In genomic region chr7:65111664-65112063, GRCm38 (mm10) we compare ENCODE assay signal across 22 mouse cellular contexts. TPM values are rescaled to one million over a fixed set of nuclear protein-coding genes. Genes with fewer than 3 reads are reported as not detected.
DNase-seq lines count a peak whose midpoint lies in the region; ATAC-seq lines count a peak whose summit lies in the region.
"Had no signal": no experiment of that assay in that cellular context is flagged by ENCODE, and none has a peak within 500 bp of the region (broad histone marks: within the 10 kb centered on the region; RNA-seq: fewer than 3 reads in every experiment).

No protein-coding gene starts in this region.

- H3K27ac ChIP-seq in midbrain, embryonic 10.5 days (replicated peaks): no peak overlapping the region
- H3K27ac ChIP-seq: heart, embryonic 15.5 days; liver, embryonic 15.5 days; neural tube, embryonic 15.5 days had no signal

- WGBS in midbrain, embryonic 10.5 days: 91% methylated on average over 9 of the region's 9 CpGs

- H3K4me1 ChIP-seq in midbrain, embryonic 10.5 days: no peaks in the 10 kb centered on the region
- H3K4me1 ChIP-seq: heart, embryonic 15.5 days; liver, embryonic 15.5 days; neural tube, embryonic 15.5 days had no signal

- H3K36me3 ChIP-seq in midbrain, embryonic 10.5 days: no peaks in the 10 kb centered on the region
- H3K36me3 ChIP-seq: heart, embryonic 15.5 days; liver, embryonic 15.5 days; neural tube, embryonic 15.5 days had no signal

- H3K4me3 ChIP-seq in midbrain, embryonic 10.5 days: no peak overlapping the region
- H3K4me3 ChIP-seq: heart, embryonic 15.5 days; liver, embryonic 15.5 days; neural tube, embryonic 15.5 days had no signal

- DNase-seq in left cerebral cortex, adult 11 months (ENCODE audit: low spot score): peak; percentile 66
- DNase-seq in left cerebral cortex, postnatal 4 days: no peak
- DNase-seq in layer of hippocampus, adult 9-10 months (ENCODE audit: low spot score): peak; percentile 75
- peak; percentile 72 to 88 for DNase-seq in left cerebral cortex, postnatal 14 days (ENCODE audit: low spot score in 2 of 2)
- DNase-seq in right cerebral cortex, postnatal 36 days (ENCODE audit: low spot score in 2 of 2): peak; percentile 72 to 84
- no peak for DNase-seq in midbrain, embryonic 10.5 days (ENCODE audit: low spot score)
- DNase-seq in kidney, postnatal 10 days: no peak
- DNase-seq: adrenal gland, postnatal 36 days; cerebellum, adult 2 months; gastrocnemius, postnatal 36 days; midbrain, embryonic 14.5 days; thymus, adult 2 months had no signal

- no peaks in the 10 kb centered on the region for H3K27me3 ChIP-seq in midbrain, embryonic 10.5 days (ENCODE audit: low read depth, poor library complexity, severe bottlenecking)
- H3K27me3 ChIP-seq: CH12.LX; heart, embryonic 15.5 days; liver, embryonic 15.5 days; neural tube, embryonic 15.5 days had no signal

- 0 out of 2 replicates have a peak, but pooled peaks cover 2% of the 10 kb centered on the region for H3K9me3 ChIP-seq in midbrain, embryonic 10.5 days (replicated peaks)
- H3K9me3 ChIP-seq: heart, embryonic 15.5 days; liver, embryonic 15.5 days; neural tube, embryonic 15.5 days had no signal

- intact Hi-C loops in left cerebral cortex, postnatal 4 days (cut with DNase I): no loop called here
- intact Hi-C loops in left cerebral cortex, postnatal 14 days (cut with DNase I): no loop called here

- no peak for ATAC-seq in megakaryocyte-erythroid progenitor cell, adult 5-6 weeks (replicated peaks; ENCODE audit: low FRiP score, low TSS enrichment, poor library complexity, severe bottlenecking)
- ATAC-seq: hindbrain, embryonic 16.5 days; intestine, embryonic 16.5 days had no signal

RNA-seq across cellular contexts. Expression of gene Fam189a1, which starts 44.7 kb away (rescaled TPM):
- 10 to 100 TPM; 26.4 to 34.3 TPM for total RNA-seq in left cerebral cortex, postnatal 4 days (2021)
- total RNA-seq in left cerebral cortex, postnatal 14 days (2021): 10 to 100 TPM; 58.1 to 61.7 TPM
- total RNA-seq in megakaryocyte-erythroid progenitor cell, adult 5-6 weeks (2014; fragmentation: Nextera tagmentation): not detected in 2 replicates
- total RNA-seq in megakaryocyte-erythroid progenitor cell, adult 5-6 weeks (2017): not detected in 2 replicates
- polyA plus RNA-seq in midbrain, embryonic 10.5 days (2016; fragmentation: Nextera tagmentation; extraction: Ambion mirVana): 1.3 and 2.7 TPM in 2 replicates
- total RNA-seq: CH12.LX; gastrocnemius, postnatal 36 days; heart, adult 8-10 months; hematopoietic stem cell, adult 5-6 weeks; MEL had no signal
- polyA plus RNA-seq: liver, embryonic 15.5 days had no signal

Comparison
In these comparisons a context has a peak if more than half of its experiments do, and no peak if none do; other contexts are left out.
1. DNase-seq: peak in left cerebral cortex, adult 11 months (single experiment), layer of hippocampus, adult 9-10 months (single experiment), left cerebral cortex, postnatal 14 days (2 of 2) and right cerebral cortex, postnatal 36 days (2 of 2); none in left cerebral cortex, postnatal 4 days (single experiment), midbrain, embryonic 10.5 days (single experiment) and kidney, postnatal 10 days (single experiment).
2. RNA of gene Fam189a1, which starts 44.7 kb away (total RNA-seq): 58.1 to 61.7 TPM in left cerebral cortex, postnatal 14 days and 26.4 to 34.3 TPM in left cerebral cortex, postnatal 4 days; not detected in megakaryocyte-erythroid progenitor cell, adult 5-6 weeks; every median in the first group is over 10 times any median in the second.